ENCODE assay signal across 8 mouse cellular contexts in the genomic region with DNA sequence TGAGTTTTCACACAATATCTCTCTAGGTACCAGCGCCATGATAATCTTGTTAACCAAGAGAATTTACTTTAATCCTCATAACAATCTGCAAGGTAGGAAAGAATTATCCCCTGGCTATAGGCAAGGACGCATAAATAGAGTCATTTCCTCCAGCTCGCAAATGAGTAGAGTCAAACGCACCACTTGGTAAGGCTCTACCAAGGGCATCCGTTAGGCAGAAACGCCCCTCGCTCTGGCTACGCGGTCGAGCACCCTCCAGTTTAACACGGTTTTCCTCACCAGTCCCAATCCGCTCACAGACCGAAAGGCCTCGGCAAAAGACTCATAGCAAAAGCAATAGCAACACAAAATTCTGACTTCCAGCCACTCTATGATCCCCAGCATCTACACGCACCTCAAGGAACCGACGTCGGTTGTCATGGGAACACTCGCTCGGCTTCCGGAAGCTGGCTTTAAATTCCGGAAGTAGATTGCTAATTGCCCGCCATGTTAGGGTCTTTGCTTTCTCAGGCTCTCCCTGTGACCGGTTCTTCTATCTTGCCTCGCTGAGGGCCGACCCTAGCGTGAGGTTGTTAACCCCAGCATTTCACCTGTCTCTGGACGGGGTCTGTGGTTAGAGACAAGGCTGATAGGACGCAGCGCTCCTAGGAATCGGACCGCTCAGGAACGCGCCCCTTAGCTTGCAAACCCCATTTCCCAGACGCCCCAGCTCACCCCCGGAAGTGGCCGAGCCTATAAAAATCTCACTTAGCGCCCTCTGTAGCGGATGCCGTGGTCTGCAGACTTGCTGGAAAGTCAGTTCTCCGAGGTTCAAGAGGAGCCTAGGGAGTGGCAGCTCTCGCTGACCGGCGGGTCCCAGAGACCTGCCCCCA. TPM values are rescaled to one million over a fixed set of nuclear protein-coding genes. Genes with fewer than 3 reads are reported as not detected.
A peak's percentile ranks its signal among the peaks of the same experiment; 100 is the strongest.
DNase-seq lines count a peak whose midpoint lies in the region; ATAC-seq lines count a peak whose summit lies in the region.

A gene (plus strand): TSS at position 483 of the 872 bp plus-strand sequence.
A gene (minus strand): TSS at position 673 of the 872 bp plus-strand sequence.

- peaks cover 17% of the 10 kb centered on the region for H3K4me1 ChIP-seq in hindbrain, embryonic 14.5 days (replicated peaks; ENCODE audit: control insufficient read depth, insufficient read depth, low read length)

- DNase-seq in R1 (ENCODE audit: low read depth, low spot score), result peak; percentile 97
- peak; percentile 94 to 95 for DNase-seq in cerebellum, postnatal 25 days
- DNase-seq in frontal cortex, postnatal 25 days (ENCODE audit: low spot score in 2 of 2), result peak; percentile 85 to 90
- peak; percentile 96 for DNase-seq in hindbrain, embryonic 14.5 days (ENCODE audit: low spot score)
- DNase-seq in layer of hippocampus, postnatal 36 days, result peak; percentile 93
- peak; percentile 96 for DNase-seq in lung, postnatal 36 days
- peak; percentile 97 for DNase-seq in retina, postnatal 1 day
- peak; percentile 92 to 94 for DNase-seq in urinary bladder, adult 18-20 months (ENCODE audit: low spot score in 2 of 2)

- H3K4me3 ChIP-seq in hindbrain, embryonic 14.5 days (replicated peaks; ENCODE audit: low read length), result peak within 1 kb of the TSS; percentile 74

- H3K27me3 ChIP-seq in hindbrain, embryonic 14.5 days (ENCODE audit: control insufficient read depth, insufficient read depth, low read length), result no peaks in the 10 kb centered on the region

- H3K36me3 ChIP-seq in hindbrain, embryonic 14.5 days (replicated peaks; ENCODE audit: control insufficient read depth, insufficient read depth), result peaks cover 29% of the 10 kb centered on the region

- peak within 1 kb of the TSS; percentile 78 for H3K9ac ChIP-seq in hindbrain, embryonic 14.5 days

- peak; percentile 97 for ATAC-seq in hindbrain, embryonic 14.5 days (ENCODE audit: low FRiP score)

- H3K9me3 ChIP-seq in hindbrain, embryonic 14.5 days (ENCODE audit: control insufficient read depth, low read length), result no peaks in the 10 kb centered on the region

- under 1% methylated on average over 44 of the region's 44 CpGs for WGBS in hindbrain, embryonic 14.5 days

- peak within 1 kb of the TSS; percentile 95 for H3K27ac ChIP-seq in hindbrain, embryonic 14.5 days

- peak within 1 kb of the TSS; percentile 88 for H3K4me2 ChIP-seq in hindbrain, embryonic 14.5 days (replicated peaks)

RNA-seq across cellular contexts. Expression of the first gene that starts in this region (rescaled TPM):
- polyA plus RNA-seq in hindbrain, embryonic 14.5 days (2014; fragmentation: Nextera tagmentation; extraction: Ambion mirVana), result 21.8 and 23.8 TPM in 2 replicates
- 10 to 100 TPM; 10.3 TPM for total RNA-seq in layer of hippocampus, postnatal 36 days (2021)

RNA-seq across cellular contexts. Expression of the second gene that starts in this region (rescaled TPM):
- polyA plus RNA-seq in hindbrain, embryonic 14.5 days (2014; fragmentation: Nextera tagmentation; extraction: Ambion mirVana), result 38.1 and 40.3 TPM in 2 replicates
- 10 to 100 TPM; 14.0 to 14.1 TPM for total RNA-seq in layer of hippocampus, postnatal 36 days (2021)

Comparison
In these comparisons a context has a peak if more than half of its experiments do, and no peak if none do; other contexts are left out.
1. Peak in every context shown above with its lines: DNase-seq, ATAC-seq, H3K4me3 ChIP-seq and H3K27ac ChIP-seq.